Mouse (Mus musculus) cerebellum, adult 11-12 months (tissue): Measurements from ENCODE around the gene Gigyf1.

ENCODE experiments used
- DNase-seq: peaks from one replicate; pipeline ENCODE4 v3.0.0; 2022

Gene Gigyf1

DNA sequence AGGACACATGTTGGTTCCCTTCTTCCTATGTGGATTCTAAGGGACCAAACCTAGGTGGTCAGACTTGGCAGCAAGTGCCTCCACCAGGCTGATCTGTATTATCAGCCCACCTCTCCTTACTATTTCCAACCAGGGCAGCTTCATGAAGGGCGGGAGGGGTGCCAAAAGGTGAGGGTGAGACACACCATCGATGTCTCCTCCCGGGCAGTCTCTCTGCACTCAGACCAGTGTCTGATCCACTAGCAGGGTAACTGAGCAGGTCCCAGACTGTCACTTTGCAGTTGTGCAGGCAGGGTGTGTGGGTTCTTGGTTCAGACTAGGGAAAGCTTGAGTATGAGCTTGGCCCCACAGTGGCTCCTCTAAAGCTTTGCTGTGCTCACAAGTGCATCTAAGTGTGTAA is 3.5 kb upstream of the Gigyf1 start:
- DNase-seq: peak; percentile 42

DNA sequence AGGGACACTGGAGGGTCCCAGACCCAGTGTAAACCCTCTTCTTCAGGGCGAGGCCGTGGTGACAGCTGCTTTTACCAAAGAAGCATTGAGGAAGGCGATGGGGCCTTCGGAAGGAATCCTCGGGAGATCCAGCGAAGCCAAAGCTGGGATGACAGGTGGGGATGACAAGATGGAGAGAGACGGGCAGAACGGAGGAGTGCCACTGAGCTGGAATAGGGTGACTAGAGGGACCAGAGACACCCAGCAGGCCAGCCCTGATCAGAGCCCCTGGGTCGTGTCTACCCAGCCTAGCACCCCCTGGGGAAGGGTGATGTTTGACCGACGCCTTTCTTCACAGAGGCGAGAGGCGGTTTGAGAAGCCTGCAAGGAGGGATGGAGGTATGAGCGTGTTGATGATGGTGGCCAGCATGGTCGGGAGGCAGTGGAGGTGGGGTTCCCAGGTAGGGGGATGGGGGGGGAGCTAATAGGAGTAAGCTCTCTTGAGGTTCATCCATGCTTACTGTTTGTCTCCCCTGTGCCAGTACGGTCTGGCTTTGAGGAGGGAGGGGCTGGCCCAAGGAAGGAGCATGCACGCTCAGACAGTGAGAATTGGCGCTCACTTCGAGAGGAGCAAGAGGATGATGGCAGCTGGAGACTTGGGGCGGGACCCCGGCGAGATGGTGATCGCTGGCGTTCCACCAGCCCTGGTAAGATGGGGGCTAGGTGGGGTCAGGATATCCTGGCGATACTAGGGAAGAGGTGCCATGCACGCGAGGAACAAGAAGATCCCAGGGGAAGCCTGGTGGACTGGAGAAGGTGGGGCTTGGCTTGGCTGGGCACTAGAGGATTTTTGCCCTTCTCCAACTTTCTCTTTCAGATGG is 1.6 kb downstream of the Gigyf1 start:
- no peak for DNase-seq

DNA sequence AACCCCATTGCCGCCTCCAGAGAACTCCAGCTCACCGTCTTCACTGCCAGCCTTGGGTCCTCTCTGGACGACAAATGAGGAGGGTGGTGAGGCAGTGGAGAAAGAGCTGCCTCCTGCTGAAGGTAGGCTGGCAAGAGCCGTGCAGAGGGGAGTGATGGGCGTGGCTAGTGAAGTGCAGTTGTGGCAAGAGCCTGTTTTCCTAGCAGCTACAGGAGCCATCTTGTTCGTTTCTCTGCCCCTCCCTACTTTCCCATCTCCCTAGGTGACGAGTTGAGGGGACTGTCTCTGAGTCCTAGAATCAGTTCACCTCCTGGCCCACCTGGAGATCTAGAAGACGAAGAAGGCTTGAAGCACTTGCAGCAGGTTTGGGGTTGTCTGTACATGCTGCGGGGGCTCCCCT is 3.5 kb downstream of the Gigyf1 start:
- DNase-seq: no peak

DNA sequence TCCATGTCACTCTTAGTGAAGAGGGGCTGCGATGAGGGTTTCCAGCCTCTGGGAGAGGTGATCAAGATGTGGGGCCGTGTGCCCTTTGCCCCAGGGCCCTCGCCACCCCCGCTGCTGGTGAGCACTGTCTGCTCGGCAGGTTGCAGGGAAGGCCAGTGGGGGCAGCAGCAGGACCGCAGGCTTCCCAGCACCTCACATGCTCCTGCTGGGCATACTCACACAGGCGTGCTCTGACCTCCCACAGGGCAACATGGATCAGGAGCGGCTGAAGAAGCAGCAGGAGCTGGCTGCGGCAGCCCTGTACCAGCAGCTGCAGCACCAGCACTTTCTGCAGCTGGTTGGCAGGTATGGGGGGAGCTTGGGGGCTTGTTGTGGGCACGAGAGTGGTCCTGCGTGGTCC is 4.4 kb downstream of the Gigyf1 start:
- no peak for DNase-seq

DNA sequence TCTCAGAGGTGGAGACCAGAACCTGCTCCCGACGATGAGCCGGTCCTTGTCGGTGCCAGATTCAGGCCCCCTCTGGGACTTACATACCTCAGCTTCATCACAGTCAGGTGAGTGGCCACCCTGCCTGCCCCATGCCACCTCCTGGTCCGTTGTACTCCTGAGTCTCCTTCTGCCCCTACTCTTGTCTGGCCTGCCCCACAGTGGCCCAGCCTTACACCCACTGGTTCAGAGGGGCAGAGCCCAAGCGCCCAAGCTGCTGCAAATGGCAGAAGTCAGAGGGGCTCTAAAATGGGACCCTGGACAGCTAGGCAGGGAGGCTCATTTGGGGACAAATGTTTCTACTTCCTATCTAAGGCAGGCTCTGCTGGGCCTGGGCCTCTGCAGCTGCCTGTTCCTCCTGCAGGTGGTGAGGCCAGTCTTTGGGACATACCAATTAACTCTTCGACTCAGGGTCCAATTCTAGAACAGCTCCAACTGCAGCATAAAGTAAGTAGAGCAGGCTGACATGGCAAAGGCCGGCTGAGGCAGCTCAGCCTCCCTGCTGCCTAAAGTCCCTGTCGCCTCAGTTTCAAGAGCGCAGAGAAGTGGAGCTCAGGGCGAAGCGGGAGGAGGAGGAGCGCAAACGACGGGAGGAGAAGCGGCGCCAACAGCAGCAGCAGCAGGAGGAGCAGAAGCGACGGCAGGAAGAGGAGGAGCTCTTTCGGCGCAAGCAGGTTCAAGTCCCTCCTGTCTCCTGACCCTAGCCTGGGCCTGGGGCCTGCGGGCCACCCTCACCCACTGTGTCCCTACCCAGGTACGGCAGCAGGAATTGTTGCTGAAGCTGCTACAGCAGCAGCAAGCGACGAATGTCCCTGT is 5.3 kb downstream of the Gigyf1 start:
- peak; percentile 22 for DNase-seq

DNA sequence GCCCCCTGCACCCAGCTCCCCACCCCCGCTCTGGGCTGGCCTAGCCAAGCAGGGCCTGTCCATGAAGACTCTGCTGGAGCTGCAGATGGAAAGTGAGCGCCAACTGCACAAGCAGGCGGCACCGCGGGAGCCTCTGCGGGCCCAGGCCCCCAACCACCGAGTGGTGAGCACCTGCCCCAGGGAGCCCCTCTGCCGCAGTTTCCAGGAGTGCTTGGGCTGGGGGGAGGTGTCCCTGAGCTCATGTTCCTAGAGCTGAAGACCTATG is 5.8 kb downstream of the Gigyf1 start:
- DNase-seq: peak; percentile 58

DNA sequence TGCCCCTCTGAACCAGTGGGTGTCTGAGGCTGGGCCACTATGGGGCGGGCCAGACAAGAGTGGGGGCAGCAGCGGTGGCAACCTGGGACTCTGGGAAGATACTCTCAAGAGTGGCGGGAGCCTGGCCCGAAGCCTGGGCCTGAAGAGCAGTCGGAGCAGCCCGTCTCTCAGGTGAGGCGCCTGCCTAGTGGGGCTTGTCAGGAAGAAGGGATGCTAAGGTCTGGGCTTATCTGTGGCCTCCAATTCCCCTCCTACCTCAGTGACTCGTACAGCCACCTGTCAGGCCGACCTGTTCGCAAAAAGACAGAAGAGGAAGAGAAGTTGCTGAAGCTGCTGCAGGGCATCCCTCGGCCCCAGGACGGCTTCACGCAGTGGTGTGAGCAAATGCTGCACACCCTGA is 6.3 kb downstream of the Gigyf1 start:
- no peak for DNase-seq

DNA sequence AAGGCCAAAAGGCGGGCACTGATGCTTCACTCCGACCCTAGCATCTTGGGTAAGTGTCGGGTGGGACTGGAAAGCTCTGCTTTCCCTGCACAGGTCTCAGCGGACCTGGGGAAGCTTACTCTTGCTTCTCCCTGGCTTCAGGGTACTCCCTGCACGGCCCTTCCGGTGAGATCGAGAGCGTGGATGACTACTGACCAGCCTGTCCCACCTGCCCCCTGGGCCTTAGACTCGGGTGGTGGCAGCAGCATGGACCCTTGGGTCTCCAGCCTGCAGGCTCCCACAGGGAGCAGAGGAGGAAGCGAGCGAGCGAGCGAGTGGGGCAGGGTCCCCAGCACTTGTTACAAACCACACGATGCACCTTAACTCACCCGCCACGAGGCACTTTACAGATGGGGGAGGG is 7.2 kb downstream of the Gigyf1 start:
- peak; percentile 28 for DNase-seq

DNA sequence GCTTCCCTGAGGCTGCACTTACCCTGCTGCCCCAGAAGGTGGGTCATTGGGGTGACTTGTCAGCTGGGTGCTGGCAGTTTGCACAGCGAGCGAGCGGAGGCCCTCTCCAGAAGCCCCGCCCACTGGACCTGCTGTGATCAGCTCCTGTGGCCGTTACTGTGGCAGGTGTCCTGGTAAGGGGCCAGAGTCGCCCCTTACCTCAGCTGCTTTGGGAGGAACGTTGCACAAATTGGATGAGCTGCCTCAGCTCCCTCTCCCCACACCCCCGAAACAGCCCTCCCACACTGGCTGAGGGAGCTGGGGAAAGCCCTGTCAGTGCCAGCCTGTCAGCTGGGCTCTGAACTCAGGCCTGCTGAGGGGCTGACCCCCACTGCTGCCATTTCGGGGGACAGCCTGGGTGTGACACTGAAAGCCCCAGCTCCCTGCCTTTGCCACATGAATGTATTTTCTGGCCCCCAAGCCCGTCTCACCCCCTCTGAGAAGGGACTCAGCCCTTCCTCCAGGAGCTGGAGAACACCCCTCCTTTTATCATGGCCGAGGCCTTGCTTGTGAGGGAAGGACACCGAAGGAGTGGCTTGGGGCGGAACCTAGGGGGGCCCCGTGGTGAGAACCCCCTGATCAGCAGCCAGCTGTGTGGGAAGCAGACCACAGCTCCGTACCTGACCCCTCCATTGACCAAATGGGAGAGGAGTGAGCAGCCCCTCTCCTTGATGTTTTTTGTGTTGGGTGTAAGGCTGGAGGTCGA is 8.0 kb downstream of the Gigyf1 start:
- DNase-seq: peak; percentile 76

DNA sequence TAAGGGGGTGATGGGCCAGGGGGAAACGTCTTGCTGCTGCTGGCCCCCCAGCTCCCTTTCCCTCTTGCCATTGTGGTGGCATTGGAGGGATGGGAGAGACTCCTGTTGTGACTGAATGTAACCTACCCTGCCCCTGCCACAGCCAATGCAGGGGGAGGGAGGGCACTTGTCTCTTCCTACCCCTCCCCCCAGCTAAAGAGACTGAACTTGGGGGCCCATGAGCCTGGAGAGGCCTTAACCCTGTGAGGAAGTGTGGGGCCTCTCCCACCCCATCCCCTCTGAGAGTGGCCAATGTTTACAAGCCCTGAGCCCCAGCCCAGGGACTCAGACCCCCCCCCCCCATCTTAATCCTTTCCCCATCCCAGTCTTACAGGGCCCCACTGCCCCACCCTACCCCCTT is 9.1 kb downstream of the Gigyf1 start:
- peak; percentile 45 for DNase-seq

DNA sequence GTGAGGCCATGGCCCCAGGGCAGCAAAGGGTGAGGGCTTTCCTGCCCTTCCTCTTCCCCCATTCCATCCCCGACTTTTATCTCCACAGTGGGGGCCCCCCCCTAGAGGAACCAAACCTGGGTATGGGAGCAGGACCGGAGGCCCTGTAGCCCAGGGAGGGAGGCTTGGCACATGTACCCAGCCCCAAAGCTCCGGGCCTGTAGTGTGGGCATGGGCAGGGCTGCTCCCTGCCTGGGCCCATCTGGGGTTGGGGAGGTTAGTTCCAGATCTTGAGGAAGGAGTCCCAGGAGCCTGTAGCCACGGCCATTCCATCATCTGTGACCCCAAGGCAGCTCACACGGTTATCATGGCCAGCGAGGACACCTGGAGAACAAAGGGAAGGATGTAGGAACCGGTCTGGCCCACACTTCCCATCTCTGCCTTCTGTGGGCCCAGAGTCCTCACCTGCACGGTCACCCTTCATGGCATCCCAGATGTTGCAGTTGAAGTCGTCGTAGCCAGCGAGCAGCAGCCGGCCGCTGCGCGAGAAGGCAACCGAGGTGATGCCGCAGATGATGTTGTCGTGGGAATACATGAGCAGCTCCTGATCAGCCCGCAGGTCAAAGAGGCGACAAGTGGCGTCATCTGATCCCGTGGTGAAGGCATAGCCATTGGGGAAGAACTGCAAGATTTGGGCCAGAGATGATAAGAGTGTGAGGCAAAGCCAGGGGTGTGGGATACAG is 10.1 kb downstream of the Gigyf1 start:
- DNase-seq: peak; percentile 57

DNA sequence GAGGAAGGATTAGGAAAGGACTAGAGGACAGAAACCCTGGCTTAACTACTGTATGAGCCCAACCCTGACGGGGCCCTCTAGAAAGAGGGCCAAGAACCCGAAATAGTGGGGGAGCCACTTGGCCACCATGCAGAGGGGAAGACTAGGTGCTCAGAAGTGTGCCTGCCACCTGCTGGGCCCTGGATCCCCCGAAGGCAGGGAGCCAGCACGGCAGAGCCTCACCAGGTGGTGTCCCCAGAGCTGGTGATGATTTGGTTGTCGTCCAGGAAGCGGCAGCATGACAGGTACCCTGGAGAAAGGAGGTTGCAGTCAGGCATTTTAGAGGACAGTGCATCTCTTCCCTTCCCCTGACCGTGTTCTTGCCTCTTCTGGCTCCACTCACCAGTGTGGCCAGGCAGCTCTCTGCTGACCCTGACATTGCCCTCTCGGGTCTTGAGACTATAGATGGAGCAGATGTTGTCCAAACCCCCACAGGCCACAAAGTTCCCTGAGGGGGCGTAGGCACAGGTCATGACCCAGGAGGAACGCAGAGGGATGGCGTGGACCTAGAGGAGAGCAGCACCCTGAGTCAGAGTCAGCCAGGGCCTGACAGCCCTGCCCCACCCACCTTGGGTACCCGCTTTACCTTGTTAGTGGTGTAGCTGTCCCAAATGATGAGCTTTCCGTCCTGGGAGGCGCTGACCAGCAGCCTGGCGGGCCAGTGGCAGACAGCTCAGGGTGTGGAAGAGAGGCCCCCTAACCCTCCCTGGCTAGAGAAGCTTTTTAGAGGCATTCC is 11.1 kb downstream of the Gigyf1 start:
- peak; percentile 70 for DNase-seq

DNA sequence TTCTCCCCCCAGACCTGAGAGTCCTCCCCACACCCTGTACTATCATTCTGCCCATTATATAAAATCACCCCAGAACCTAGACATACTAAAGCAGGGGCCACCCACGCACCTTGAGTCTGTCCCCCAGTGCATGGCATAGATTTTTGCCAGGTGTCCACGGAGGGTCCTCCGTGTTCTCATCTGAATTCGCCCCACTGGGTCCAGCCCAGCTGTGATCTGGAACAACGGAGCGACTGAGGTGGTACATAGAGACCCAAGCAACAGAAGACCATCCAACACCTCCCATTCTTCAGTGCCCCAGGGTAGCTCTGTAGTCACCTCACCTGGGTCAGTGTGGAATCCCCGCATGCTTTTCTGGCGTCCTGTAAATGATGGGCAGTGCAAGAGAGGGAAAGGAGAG is 11.7 kb downstream of the Gigyf1 start:
- peak; percentile 47 for DNase-seq

DNA sequence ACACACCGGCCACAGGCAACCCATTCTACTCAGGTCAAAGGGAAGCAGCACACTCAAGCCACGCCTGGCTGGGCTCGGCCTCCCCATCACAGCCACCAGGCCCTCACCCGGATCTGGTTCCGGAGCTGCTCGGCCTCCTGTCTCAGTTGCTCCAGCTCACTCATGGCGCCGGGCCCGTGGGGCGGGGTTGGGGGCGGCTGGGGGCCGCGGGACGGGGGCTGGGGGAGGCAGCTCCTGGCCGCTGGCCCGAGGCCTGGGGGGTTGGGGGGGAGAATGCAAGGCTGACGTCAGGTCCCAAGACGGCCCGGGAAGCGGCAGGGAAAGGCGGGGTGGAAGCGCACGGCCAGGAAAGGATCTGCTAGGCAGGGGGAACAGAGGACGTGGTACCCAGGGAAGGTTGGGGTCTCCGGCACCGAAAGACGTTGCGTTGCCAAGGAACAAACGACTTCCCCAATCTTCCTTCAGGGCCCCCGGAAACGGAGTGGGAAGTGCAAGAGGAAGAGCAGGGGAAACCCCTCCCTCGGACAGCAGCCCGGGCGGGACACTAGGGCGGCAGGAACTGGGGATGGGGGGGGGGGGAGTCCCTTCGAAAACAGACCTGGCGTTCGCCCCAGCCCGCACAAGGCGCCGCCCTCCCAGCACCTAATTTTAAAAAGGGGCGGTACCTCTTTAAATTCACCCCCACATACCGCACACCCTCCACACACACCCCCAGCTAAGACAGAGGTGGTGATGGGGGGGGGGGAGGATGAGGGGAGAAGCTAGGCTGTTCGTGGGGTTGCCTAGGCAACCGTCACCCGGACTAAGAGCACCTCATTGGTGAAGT is 12.5 kb downstream of the Gigyf1 start:
- peak; percentile 82 for DNase-seq

DNA sequence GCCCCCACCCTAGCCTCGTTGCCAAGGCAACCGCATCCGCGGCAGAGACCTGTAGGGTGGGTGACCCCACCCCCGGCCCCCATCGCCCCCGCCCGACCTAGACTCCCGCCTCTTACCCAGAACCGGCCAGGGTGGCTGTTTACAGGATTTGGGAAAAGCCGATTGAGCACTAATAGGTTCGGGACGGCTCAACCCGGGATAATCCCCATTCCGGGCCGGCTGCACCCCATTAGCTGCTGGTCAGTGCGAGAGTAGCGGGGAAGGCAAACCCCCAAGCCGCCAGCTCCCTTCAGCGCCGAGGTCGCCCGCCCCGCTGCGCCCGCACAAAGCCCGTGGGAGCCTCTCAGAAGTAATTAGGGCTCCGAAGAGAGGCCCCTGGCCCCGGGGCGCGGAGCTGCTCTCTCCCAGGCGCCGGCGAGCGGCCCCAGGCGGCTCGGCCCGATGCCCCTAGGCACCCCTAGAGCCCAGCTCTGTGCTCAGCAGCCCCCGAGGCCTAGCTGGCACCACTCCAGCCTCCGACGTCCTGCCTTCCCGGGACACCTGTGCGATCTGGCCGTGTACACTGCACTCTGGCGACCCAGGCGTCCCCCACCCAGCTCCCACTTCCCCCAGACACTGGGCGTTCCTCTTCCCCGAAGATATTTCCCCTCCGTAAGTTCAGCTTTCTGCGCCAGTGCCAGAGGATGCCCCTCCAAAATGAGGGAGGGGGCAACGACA is 13.2 kb downstream of the Gigyf1 start:
- DNase-seq: peak; percentile 81

DNA sequence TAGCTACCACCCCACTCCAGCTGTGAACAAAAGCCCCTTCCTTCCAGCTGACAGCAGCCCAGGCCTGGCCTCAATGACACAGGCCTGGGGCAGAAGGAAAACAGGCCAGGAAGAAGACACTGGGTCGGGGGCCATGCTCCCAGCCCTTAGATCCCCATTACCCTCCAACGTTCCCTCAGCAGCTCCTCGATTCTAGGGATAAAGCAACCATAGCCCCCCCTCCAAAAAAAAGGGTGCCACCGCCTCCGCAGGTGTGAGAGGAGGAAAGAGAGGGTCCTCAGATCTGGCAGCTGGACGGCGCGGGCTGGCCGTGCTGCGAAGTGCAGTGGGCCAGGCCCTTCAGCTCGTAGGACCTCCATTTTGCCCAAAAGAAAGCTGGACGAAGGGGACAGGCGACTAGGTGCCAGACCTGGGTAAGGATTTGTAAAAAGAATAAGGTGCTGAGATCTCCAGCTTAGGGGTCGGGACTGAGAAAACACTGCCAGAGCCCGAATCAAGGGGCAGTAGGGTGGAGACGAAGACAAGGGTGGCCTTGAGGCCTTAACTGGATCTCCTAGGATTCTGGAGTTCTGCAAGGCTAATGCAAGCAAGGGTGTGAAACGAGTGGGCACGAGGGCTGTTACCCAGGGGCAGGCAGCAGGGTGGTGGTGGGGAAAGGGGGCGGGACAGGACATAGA is 13.9 kb downstream of the Gigyf1 start:
- DNase-seq: peak; percentile 71

DNA sequence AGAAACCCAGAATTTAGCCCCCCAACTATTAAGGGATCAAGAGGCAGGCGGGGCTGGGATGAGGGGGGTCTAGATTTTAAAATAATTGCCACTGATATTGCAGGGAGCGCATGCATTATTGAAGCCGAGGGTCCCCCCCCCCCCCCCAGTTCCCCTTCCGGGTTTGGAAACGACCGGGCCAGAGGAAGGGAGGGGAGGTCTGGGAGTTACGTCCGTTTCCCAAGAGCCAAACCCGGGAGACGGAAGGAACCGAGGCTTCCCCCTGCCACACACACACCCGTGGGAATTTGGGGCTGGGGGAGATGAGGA is 14.4 kb downstream of the Gigyf1 start:
- no peak for DNase-seq

DNA sequence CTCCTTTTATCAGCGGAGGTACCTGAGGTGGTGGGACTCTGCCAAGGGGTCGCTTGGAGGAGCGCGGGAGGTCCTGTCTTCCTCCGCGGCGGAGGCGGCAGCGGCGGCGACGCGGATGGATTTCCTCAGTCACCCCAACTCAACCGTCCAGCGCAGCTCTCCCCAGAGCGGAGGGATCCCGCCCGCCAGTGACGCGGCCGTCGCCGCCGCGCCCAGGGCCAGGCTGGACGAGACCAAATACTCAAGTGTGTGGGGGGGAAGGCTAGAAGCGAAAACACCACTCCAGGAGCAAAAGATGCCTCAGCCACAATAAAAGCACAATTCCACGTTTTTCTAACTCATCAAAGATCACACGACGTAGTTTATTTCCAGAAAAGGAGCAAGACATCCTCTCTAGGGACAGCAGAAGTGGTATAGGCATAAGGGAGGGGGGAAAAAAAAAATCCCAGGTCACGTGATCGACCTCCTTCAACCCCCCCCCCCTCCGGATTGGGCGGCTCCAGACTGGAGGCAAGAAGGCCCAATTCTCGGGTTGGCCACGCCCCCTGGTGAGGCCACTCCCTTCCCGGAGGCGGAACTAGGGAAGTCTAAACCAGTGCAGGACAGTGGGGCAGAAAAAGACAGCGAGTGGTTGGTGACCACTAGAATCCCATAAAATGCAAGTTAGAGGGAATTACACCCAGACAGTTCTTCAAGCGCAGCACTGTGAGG is 14.9 kb downstream of the Gigyf1 start, which contains the start of the genes Epo and Gnb2:
TSS of gene Epo (minus strand) at position 126 of the 711 bp plus-strand sequence.
TSS of gene Gnb2 (minus strand) at position 394 of the 711 bp plus-strand sequence.
- DNase-seq: peak; percentile 98

DNA sequence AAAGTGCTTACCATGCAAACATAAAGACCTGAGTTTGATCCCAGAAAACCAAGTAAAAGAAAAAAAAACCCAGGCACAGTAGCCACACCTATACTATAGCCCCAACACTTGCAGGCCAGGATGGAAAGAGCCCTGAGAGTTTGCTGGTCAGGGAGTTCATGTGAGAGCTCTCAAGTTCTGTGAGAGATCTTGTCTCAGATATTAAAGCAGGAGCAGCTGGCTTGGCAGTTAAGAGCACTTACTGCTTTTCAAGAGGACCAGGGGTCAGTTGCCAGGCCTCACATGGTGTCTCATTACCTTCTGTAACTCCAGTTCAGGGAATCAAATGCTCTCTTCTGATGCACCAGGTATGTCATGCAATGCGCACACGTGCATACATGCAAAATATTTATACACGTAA is 16.4 kb downstream of the Gigyf1 start:
- peak; percentile 36 for DNase-seq
